In genomic region chr11:120530085-120530964, GRCm38 (mm10) we compare ENCODE assay signal across 8 mouse cellular contexts. TPM values are rescaled to one million over a fixed set of nuclear protein-coding genes. Genes with fewer than 3 reads are reported as not detected.
A peak's percentile ranks its signal among the peaks of the same experiment; 100 is the strongest.
DNase-seq lines count a peak whose midpoint lies in the region; ATAC-seq and TF ChIP-seq lines count a peak whose summit lies in the region.

Gene Gcgr (plus strand): TSS chr11:120530699.

- TF ChIP-seq EP300 in liver, embryonic 14.5 days (IDR thresholded peaks at IDR 0.05; ENCODE audit: low read depth) = no peak
- TF ChIP-seq EP300 in stomach, postnatal 0 days (optimal IDR thresholded peaks at IDR 0.05) = no peak

- H3K4me1 ChIP-seq in ES-E14 (ENCODE audit: control insufficient read depth in 2 of 2, insufficient read depth in 2 of 2, low read length in 2 of 2, poor library complexity in 1 of 2) = peaks cover 0 to 2% of the 10 kb centered on the region in 2 experiments; a peak in 1 of 4 replicates
- H3K4me1 ChIP-seq in liver, embryonic 14.5 days (replicated peaks; ENCODE audit: control insufficient read depth in 2 of 2, insufficient read depth in 2 of 2, low read length in 1 of 2) = peaks cover 0 to 9% of the 10 kb centered on the region in 2 experiments; a peak in 2 of 4 replicates
- H3K4me1 ChIP-seq in stomach, postnatal 0 days (replicated peaks; ENCODE audit: control insufficient read depth, insufficient read depth) = peaks cover 8% of the 10 kb centered on the region; the same call in 1 of the 2 replicates

- H3K4me2 ChIP-seq in liver, embryonic 14.5 days (ENCODE audit: low read depth) = peak within 1 kb of the TSS; percentile 51
- H3K4me2 ChIP-seq in stomach, postnatal 0 days (replicated peaks; ENCODE audit: low read depth) = peak within 1 kb of the TSS; percentile 71

- DNase-seq in adrenal gland, postnatal 14 days = peak; percentile 41
- DNase-seq in adrenal gland, postnatal 36 days = no peak
- no peak for DNase-seq in ES-E14 (ENCODE audit: low read depth, low spot score)
- DNase-seq in heart, postnatal 10 days = peak; percentile 40 to 47
- no peak for DNase-seq in liver, embryonic 14.5 days (ENCODE audit: low read depth in 3 of 3, low spot score in 3 of 3)
- no peak for DNase-seq in stomach, postnatal 0 days (ENCODE audit: low spot score)
- no peak for DNase-seq in left cerebral cortex, postnatal 36 days (ENCODE audit: low spot score in 2 of 2)
- no peak for DNase-seq in gastrocnemius, adult 8-10 months (ENCODE audit: low spot score in 2 of 2)

- H3K9me3 ChIP-seq in ES-E14 (ENCODE audit: control insufficient read depth, insufficient read depth, low read depth, low read length) = no peaks in the 10 kb centered on the region
- H3K9me3 ChIP-seq in liver, embryonic 14.5 days (ENCODE audit: control insufficient read depth, low read length) = no peaks in the 10 kb centered on the region
- no peaks in the 10 kb centered on the region for H3K9me3 ChIP-seq in stomach, postnatal 0 days (ENCODE audit: control insufficient read depth, low read length)

- H3K4me3 ChIP-seq in ES-E14 (ENCODE audit: insufficient read depth in 1 of 2, low read depth in 1 of 2, low read length in 2 of 2, poor library complexity in 1 of 2, severe bottlenecking in 1 of 2) = peak within 1 kb of the TSS; percentile 71 to 79
- H3K4me3 ChIP-seq in liver, embryonic 14.5 days (ENCODE audit: insufficient read depth in 1 of 2, low read depth in 2 of 2, low read length in 2 of 2) = peak within 1 kb of the TSS; percentile 45 to 51
- H3K4me3 ChIP-seq in stomach, postnatal 0 days (ENCODE audit: low read depth, low read length) = peak within 1 kb of the TSS; percentile 43

- TF ChIP-seq CTCF in liver, embryonic 14.5 days (IDR thresholded peaks at IDR 0.05; ENCODE audit: low read depth) = no peak
- TF ChIP-seq CTCF in stomach, postnatal 0 days (IDR thresholded peaks at IDR 0.05; ENCODE audit: low read depth) = no peak

- intact Hi-C loops in heart, postnatal 10 days (cut with DNase I) = no loop called here
- intact Hi-C loops in left cerebral cortex, postnatal 36 days (cut with DNase I) = no loop called here

- no peak for ATAC-seq in liver, embryonic 14.5 days (ENCODE audit: insufficient read depth)
- peak; percentile 10; the same call in 1 of the 2 replicates for ATAC-seq in stomach, postnatal 0 days (ENCODE audit: low FRiP score, low TSS enrichment)

- no peak within 1 kb of the TSS for H3K27ac ChIP-seq in ES-E14 (ENCODE audit: insufficient read depth, low read depth, low read length, poor library complexity, severe bottlenecking)
- no peak within 1 kb of the TSS for H3K27ac ChIP-seq in liver, embryonic 14.5 days
- H3K27ac ChIP-seq in stomach, postnatal 0 days (replicated peaks) = no peak within 1 kb of the TSS

- H3K9ac ChIP-seq in ES-E14 (ENCODE audit: insufficient read depth, low read depth, low read length, poor library complexity, severe bottlenecking) = peak within 1 kb of the TSS; percentile 62
- peak within 1 kb of the TSS; percentile 38; the same call in 1 of the 2 replicates for H3K9ac ChIP-seq in liver, embryonic 14.5 days (replicated peaks)
- peak within 1 kb of the TSS; percentile 52 for H3K9ac ChIP-seq in stomach, postnatal 0 days (ENCODE audit: low read length)

- in situ Hi-C loops in ES-E14 (cut with MboI; ENCODE audit: low sequenced_read_pairs in 2 of 2, unreplicated experiment in 2 of 2) = no loop called here

- no peaks in the 10 kb centered on the region for H3K36me3 ChIP-seq in ES-E14 (ENCODE audit: control insufficient read depth, insufficient read depth, low read length, poor library complexity, severe bottlenecking)
- H3K36me3 ChIP-seq in liver, embryonic 14.5 days (replicated peaks; ENCODE audit: control insufficient read depth, insufficient read depth, low read depth) = no peaks in the 10 kb centered on the region
- no peaks in the 10 kb centered on the region for H3K36me3 ChIP-seq in stomach, postnatal 0 days (ENCODE audit: control insufficient read depth, insufficient read depth, low read length)

- peaks cover 51% of the 10 kb centered on the region for H3K27me3 ChIP-seq in liver, embryonic 14.5 days (ENCODE audit: control insufficient read depth, insufficient read depth, low read length)
- H3K27me3 ChIP-seq in stomach, postnatal 0 days (ENCODE audit: control insufficient read depth, insufficient read depth, low read length) = no peaks in the 10 kb centered on the region; the same call in 1 of the 2 replicates

- WGBS in liver, embryonic 14.5 days (ENCODE audit: insufficient replicate concordance) = 8% methylated on average over 62 of the region's 62 CpGs
- 12% methylated on average over 56 of the region's 62 CpGs for WGBS in stomach, postnatal 0 days

TF ChIP-seq in ES-E14, 5 proteins besides CTCF, POLR2A, EP300 and RAD21:
- TF ChIP-seq ZC3H11A (IDR thresholded peaks at IDR 0.05; ENCODE audit: borderline replicate concordance, low read depth, low read length) = no peak
- TF ChIP-seq HCFC1 (IDR thresholded peaks at IDR 0.05; ENCODE audit: borderline replicate concordance, insufficient read depth, low read length) = no peak
- no peak for TF ChIP-seq CHD2 (IDR thresholded peaks at IDR 0.05; ENCODE audit: low read depth, low read length)
- TF ChIP-seq MAFK (IDR thresholded peaks at IDR 0.05; ENCODE audit: insufficient read depth, low read depth, low read length) = no peak
- no peak for TF ChIP-seq ZNF384 (IDR thresholded peaks at IDR 0.05; ENCODE audit: low read depth, low read length)

RNA-seq across cellular contexts. Expression of gene Gcgr, which starts in this region (rescaled TPM):
- total RNA-seq in adrenal gland, postnatal 14 days (2021) = 2.3 and 11.7 TPM in 2 replicates
- 1 to 10 TPM in 1 of 2 experiments, under 1 TPM in 1; 0.86 to 1.9 TPM for total RNA-seq in adrenal gland, postnatal 36 days (2021)
- 0.40 and 0.53 TPM in 2 replicates for total RNA-seq in ES-E14 (2012; rRNA removed)
- 1 to 10 TPM; 2.4 to 3.1 TPM for total RNA-seq in heart, postnatal 10 days (2021)
- 19.8 and 22.8 TPM in 2 replicates for polyA plus RNA-seq in liver, embryonic 14.5 days (2012; rRNA removed)
- polyA plus RNA-seq in liver, embryonic 14.5 days (2014; fragmentation: Nextera tagmentation; extraction: Ambion mirVana) = 11.6 and 13.4 TPM in 2 replicates
- polyA plus RNA-seq in stomach, postnatal 0 days (2015; fragmentation: Nextera tagmentation; extraction: Ambion mirVana) = 3.5 and 5.8 TPM in 2 replicates
- not detected for total RNA-seq in left cerebral cortex, postnatal 36 days (2021)
- total RNA-seq in gastrocnemius, adult 8-10 months (2022) = under 1 TPM in 1 of 4 experiments, not detected in 3; 0.29 TPM

Comparison
In these comparisons a context has a peak if more than half of its experiments do, and no peak if none do; other contexts are left out.
1. DNase-seq: peak in adrenal gland, postnatal 14 days (single experiment) and heart, postnatal 10 days (2 of 2); none in adrenal gland, postnatal 36 days (0 of 2), ES-E14 (single experiment), liver, embryonic 14.5 days (0 of 3), stomach, postnatal 0 days (single experiment), left cerebral cortex, postnatal 36 days (0 of 2) and gastrocnemius, adult 8-10 months (0 of 2).
2. Peak in every context shown above with its lines, with median percentiles within 50 percentile points of each other: H3K4me3 ChIP-seq and H3K9ac ChIP-seq.